Mouse (Mus musculus) hindbrain, postnatal 0 days (tissue): ENCODE results near the gene Tmie. TPM values are rescaled to one million over a fixed set of nuclear protein-coding genes. Genes with fewer than 3 reads are reported as not detected.
A peak's percentile ranks its signal among the peaks of the same experiment; 100 is the strongest.

Source experiments
- ATAC-seq: fragments of 200-750 bp; cut with Nextera tagmentation; 2 replicates; pipeline ENCODE4 v1.8.0; 2017; ENCODE audit warnings: mild to moderate bottlenecking, moderate TSS enrichment, moderate library complexity
- DNase-seq: peaks from one replicate; pipeline ENCODE4 v3.0.0-alpha.2; 2015; ENCODE audit warnings: low spot score
- H3K27ac ChIP-seq: fragments of 300-500 bp; sonication (generic); 2 replicates; pipeline ENCODE4 v1.5.1; 2014; ENCODE audit warnings: mild to moderate bottlenecking
- H3K27me3 ChIP-seq: fragments of 300-500 bp; sonication (generic); 2 replicates; pipeline ENCODE4 v1.6.1; 2014; ENCODE audit warnings: low read length, mixed read lengths; ENCODE audit not compliant: insufficient read depth
- H3K36me3 ChIP-seq: fragments of 300-500 bp; sonication (generic); 2 replicates; pipeline ENCODE4 v1.6.1; 2014; ENCODE audit warnings: low read length, mixed read lengths; ENCODE audit not compliant: insufficient read depth
- H3K4me1 ChIP-seq: fragments of 300-500 bp; sonication (generic); 2 replicates; pipeline ENCODE4 v1.6.1; 2014; ENCODE audit warnings: antibody characterized with exemption, low read length, mixed read lengths; ENCODE audit not compliant: insufficient read depth
- H3K4me2 ChIP-seq: fragments of 300-500 bp; sonication (generic); 2 replicates; pipeline ENCODE4 v1.6.1; 2014; ENCODE audit warnings: low read depth, mild to moderate bottlenecking, low read length, moderate library complexity, mixed read lengths
- H3K4me3 ChIP-seq: fragments of 300-500 bp; sonication (generic); 2 replicates; pipeline ENCODE4 v1.5.1; 2014; ENCODE audit warnings: low read length
- H3K9ac ChIP-seq: fragments of 300-500 bp; sonication (generic); replicated peaks from 2 replicates; pipeline ENCODE4 v1.6.1; 2014; ENCODE audit warnings: mild to moderate bottlenecking, low read length, moderate library complexity, mixed read lengths
- H3K9me3 ChIP-seq: fragments of 300-500 bp; sonication (generic); 2 replicates; pipeline ENCODE4 v1.6.1; 2016; ENCODE audit warnings: low read length, mixed read lengths
- CTCF ChIP-seq: IDR thresholded peaks from 2 replicates; pipeline ENCODE4 v1.5.1; 2016; ENCODE audit warnings: antibody characterized with exemption, control low read depth, low read depth
- WGBS: fragments of 180-500 bp; shearing (Covaris S2); extraction: QIAGEN DNeasy Blood & Tissue Kit; methylation state at CpG from one replicate; pipeline ENCODE4 v1.1.7; 2014; 5-methylcytosine and 5-hydroxymethylcytosine counted together
- polyA plus RNA-seq: library from polyadenylated mRNA; unstranded; fragments of >200 nt; fragmentation: Nextera tagmentation; extraction: Ambion mirVana; gene quantifications from 2 replicates; pipeline ENCODE4 v1.2.1, GENCODE M21; 2015
- total RNA-seq: library from RNA; depleted of rRNA; stranded (reverse); fragments of >200 nt; gene quantifications from 2 replicates; pipeline ENCODE4 v1.2.3, GENCODE M21; 2014; rRNA removed

The Tmie gene
- total RNA-seq (5.7 and 6.8 TPM in 2 replicates), polyA plus RNA-seq (6.2 and 7.1 TPM in 2 replicates)

DNA sequence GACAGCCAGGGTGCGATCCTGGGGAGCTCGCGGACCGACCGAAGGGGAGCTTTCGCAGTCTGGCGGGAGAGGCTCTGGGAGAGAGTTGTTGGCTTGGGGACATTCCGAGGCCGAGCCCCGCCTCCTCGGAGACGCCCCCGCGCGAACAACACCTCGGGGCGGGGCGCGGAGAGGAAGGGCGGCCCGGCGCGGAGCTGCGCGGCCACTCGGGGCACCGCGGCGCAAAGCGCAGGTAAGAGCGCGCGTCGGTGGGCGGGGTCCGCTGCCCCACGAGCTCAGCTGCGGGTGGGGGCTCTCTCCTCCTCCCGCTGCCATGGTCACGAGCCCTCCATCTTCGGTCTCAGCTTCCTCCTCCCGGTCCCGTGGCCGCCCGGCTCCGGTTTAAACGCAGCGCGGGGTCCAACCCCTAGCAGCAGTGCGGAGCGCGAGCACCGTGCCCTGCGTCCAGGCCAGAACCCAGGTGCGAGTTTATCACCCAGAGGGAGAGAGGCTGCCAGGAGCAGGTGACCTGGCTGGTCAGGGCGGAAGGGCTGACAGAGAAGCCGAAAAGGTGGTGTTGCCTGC is at the start of gene Tmie:
Gene Tmie (minus strand): TSS at position 116 of the 564 bp plus-strand sequence.
- no peak for TF ChIP-seq CTCF

DNA sequence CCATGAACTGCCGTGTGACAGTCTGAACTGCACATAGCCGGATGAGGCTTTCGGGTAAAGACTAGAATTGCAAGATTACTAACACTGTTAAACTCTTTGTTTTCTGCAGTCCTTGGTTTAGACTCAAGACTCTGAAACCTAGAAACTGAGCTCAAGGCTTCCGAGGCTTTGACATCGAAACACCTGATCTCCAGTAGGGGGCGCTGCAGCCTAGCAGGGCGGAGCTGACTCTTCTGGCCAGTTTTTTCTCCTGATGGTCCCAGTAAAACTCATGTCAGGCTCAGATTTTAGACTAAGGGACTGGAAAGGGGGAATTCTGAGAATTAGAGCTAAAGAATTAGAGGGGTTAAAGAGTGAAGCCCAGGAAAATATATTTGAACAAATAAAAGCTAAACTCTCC is 42.8 kb upstream of the Tmie start:
- DNase-seq, result peak; percentile 87
- no peak overlapping the region for H3K4me2 ChIP-seq
- no peak for ATAC-seq
- H3K9me3 ChIP-seq, result no peaks in the 10 kb centered on the region
- no peak overlapping the region for H3K27ac ChIP-seq
- H3K4me1 ChIP-seq, result no peaks in the 10 kb centered on the region
- TF ChIP-seq CTCF, result peak; percentile 96
- H3K9ac ChIP-seq, result no peak overlapping the region
- no peak overlapping the region for H3K4me3 ChIP-seq
- H3K36me3 ChIP-seq, result no peaks in the 10 kb centered on the region
- no peaks in the 10 kb centered on the region for H3K27me3 ChIP-seq
- WGBS, result 19% methylated on average over 7 of the region's 7 CpGs

More for the DNA sequence above, at the start of gene Tmie:
- Histone ChIP-seq H3K9ac (peak within 1 kb of the TSS; percentile 58), H3K4me3 (peak within 1 kb of the TSS; percentile 58), H3K27me3 (no peaks in the 10 kb centered on the region), H3K36me3 (no peaks in the 10 kb centered on the region), H3K4me2 (peak within 1 kb of the TSS; percentile 93), H3K9me3 (no peaks in the 10 kb centered on the region), H3K4me1 (peaks cover 11% of the 10 kb centered on the region), H3K27ac (peak within 1 kb of the TSS; percentile 81)
- DNase-seq (peak; percentile 69), ATAC-seq (peak; percentile 55)
- 2% methylated on average over 47 of the region's 57 CpGs for WGBS

DNA sequence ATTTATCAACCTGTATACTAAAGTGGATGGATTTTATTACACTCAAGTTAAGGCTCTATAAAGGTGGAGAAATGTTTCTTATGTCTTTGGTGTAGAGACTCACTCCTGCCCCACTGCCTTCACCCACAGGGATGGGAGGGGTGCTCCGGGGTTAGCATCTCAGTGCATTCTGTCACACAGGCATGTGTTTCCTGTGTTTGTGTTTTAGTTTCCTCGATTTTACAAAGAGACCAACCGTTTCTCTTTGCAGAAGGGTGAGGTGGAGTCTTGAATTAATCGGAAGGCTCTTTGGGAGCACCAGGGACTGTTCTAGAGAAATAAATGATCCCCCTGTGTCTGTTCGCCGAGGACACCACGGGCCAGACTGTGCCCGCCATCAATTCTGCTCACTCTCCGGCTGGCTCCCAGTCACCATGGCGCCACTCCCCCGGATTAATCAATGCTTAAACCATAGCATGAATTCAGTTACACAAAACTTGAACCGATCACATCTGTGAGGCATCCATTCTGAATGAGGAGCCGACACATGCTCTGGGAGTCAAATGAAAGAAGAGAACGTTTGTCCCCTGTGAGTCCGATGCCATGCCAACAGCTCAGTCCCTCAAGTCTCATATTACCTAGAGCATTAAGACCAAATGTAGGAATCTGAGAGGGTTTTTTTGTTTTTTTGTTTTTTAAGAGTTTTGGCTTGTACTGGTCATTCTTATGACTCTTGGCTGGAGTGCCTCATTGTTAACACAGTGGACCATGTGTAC is 40.9 kb upstream of the Tmie start:
- no peak overlapping the region for H3K4me3 ChIP-seq
- no peak for TF ChIP-seq CTCF
- H3K4me2 ChIP-seq, result no peak overlapping the region
- DNase-seq (peak; percentile 22), ATAC-seq (peak; percentile 53; the same call in 1 of the 2 replicates)
- no peaks in the 10 kb centered on the region for H3K4me1 ChIP-seq
- no peaks in the 10 kb centered on the region for H3K27me3 ChIP-seq
- H3K36me3 ChIP-seq, result no peaks in the 10 kb centered on the region
- H3K9me3 ChIP-seq, result no peaks in the 10 kb centered on the region
- 35% methylated on average over 15 of the region's 15 CpGs for WGBS
- H3K9ac ChIP-seq, result no peak overlapping the region
- no peak overlapping the region for H3K27ac ChIP-seq

DNA sequence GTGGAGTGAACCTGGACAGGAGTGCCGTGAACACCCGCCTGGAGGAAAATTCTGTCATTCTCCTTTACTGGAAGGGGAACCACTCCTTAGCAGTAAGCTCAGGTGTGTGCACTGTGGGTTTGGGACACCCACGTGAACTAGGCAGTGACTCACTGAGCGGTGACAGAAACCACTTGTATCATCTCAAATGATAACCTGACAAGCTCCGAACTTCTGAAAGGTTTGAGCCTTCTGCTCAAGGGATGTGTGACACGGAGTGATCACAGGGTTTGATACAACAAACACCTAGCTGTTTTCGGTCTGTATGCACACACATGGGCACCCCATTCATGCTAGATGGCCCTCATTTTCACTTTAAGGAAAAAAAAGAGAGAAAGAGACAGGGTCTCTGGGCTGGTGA is 36.9 kb upstream of the Tmie start, which contains the start of gene Fam240a:
Gene Fam240a (minus strand): TSS at position 76 of the 400 bp plus-strand sequence.
- DNase-seq (no peak), ATAC-seq (no peak)
- WGBS, result 90% methylated on average over 7 of the region's 7 CpGs
- H3K27me3 ChIP-seq, result no peaks in the 10 kb centered on the region
- H3K4me3 ChIP-seq, result no peak within 1 kb of the TSS
- H3K27ac ChIP-seq, result no peak within 1 kb of the TSS
- no peaks in the 10 kb centered on the region for H3K4me1 ChIP-seq
- H3K4me2 ChIP-seq, result no peak within 1 kb of the TSS
- no peaks in the 10 kb centered on the region for H3K9me3 ChIP-seq
- H3K36me3 ChIP-seq, result no peaks in the 10 kb centered on the region
- TF ChIP-seq CTCF, result no peak
- no peak within 1 kb of the TSS for H3K9ac ChIP-seq

DNA sequence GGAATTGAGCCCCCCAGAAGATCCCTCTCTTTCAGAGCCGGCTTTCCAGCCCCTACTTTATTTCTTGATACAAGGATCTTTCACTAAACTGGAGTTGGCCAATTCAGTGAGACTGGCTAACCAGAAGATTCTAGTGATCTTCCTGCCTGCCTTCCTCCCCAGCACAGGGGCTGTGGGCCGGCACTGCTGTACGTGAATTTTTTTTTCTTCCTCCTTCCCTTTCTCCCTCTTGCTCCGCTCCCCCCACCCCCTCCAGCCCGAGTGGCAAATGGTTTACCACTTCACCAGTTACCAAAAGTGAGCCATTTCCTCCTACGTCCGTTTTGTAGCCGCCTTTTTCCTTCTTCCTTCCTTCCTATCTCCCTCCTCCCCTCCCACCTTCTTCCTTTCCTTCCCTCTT is 35.6 kb upstream of the Tmie start:
- H3K27me3 ChIP-seq, result no peaks in the 10 kb centered on the region

DNA sequence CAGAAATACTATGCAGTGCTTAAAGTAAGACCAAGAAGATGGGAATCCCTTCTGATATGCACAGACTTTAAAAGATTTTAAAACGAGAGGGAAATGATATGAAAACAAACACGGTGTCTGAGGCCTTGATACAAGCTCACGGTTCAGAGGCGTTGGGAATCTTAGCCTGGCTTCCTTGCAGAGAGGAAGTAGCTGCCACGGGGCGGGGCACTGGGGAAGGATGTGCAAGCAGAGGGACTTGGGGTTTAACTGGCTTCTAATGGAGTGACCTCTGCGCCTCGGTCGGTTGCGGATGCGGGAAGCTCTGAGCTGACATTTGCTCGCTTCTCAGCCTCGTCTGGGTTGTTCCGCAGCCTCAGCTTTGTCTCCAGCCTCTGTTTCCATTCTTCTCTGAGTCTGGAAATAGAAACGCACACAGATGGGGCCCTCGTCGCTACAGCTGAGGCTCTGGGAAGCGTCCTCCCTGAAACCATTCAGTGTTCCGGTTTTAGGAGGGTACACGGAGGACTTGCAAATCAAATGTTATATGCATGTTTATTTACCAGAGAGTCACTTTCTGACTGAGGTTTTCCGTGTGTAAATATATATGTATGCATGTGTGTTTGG is 34.8 kb upstream of the Tmie start:
- H3K9ac ChIP-seq, result no peak overlapping the region
- H3K27me3 ChIP-seq, result no peaks in the 10 kb centered on the region
- no peak overlapping the region for H3K27ac ChIP-seq
- H3K4me3 ChIP-seq, result no peak overlapping the region
- H3K36me3 ChIP-seq, result no peaks in the 10 kb centered on the region
- no peak for TF ChIP-seq CTCF
- no peak overlapping the region for H3K4me2 ChIP-seq
- no peaks in the 10 kb centered on the region for H3K4me1 ChIP-seq
- no peaks in the 10 kb centered on the region for H3K9me3 ChIP-seq
- ATAC-seq (no peak), DNase-seq (no peak)
- WGBS, result 63% methylated on average over 21 of the region's 21 CpGs

More for the DNA sequence above, 35.6 kb upstream of the Tmie start:
- Histone ChIP-seq H3K4me3 (no peak overlapping the region), H3K4me1 (no peaks in the 10 kb centered on the region), H3K9ac (no peak overlapping the region), H3K36me3 (no peaks in the 10 kb centered on the region), H3K4me2 (no peak overlapping the region), H3K9me3 (no peaks in the 10 kb centered on the region), H3K27ac (no peak overlapping the region)
- no peak for ATAC-seq
- no peak for DNase-seq
- TF ChIP-seq CTCF, result no peak
- WGBS, result 81% methylated on average over 8 of the region's 8 CpGs
